24 mouse cellular contexts compared by ENCODE assay signal in genomic region chr14:93070140-93070539, GRCm38 (mm10).
A peak's percentile ranks its signal among the peaks of the same experiment; 100 is the strongest.
DNase-seq lines count a peak whose midpoint lies in the region; ATAC-seq and TF ChIP-seq lines count a peak whose summit lies in the region.
"Had no signal": no experiment of that assay in that cellular context is flagged by ENCODE, and none has a peak within 500 bp of the region (broad histone marks: within the 10 kb centered on the region; RNA-seq: fewer than 3 reads in every experiment).

No protein-coding gene starts in this region.

- H3K27me3 ChIP-seq in forebrain, embryonic 10.5 days (ENCODE audit: poor library complexity, severe bottlenecking), result no peaks in the 10 kb centered on the region
- H3K27me3 ChIP-seq in forebrain, embryonic 11.5 days (ENCODE audit: control insufficient read depth, insufficient read depth, low read length), result no peaks in the 10 kb centered on the region
- H3K27me3 ChIP-seq: embryonic facial prominence, embryonic 13.5 days; hindbrain, embryonic 12.5 days; limb, embryonic 15.5 days; midbrain, embryonic 13.5 days had no signal

- peaks cover 42% of the 10 kb centered on the region for H3K4me1 ChIP-seq in forebrain, embryonic 10.5 days
- H3K4me1 ChIP-seq in forebrain, embryonic 11.5 days (replicated peaks; ENCODE audit: control insufficient read depth, insufficient read depth, low read length), result peaks cover 2% of the 10 kb centered on the region
- H3K4me1 ChIP-seq in embryonic fibroblast, embryonic 13.5 days (ENCODE audit: control insufficient read depth, insufficient read depth, low read length), result peaks cover 11% of the 10 kb centered on the region
- H3K4me1 ChIP-seq: limb, embryonic 15.5 days had no signal

- no peak for TF ChIP-seq CTCF in embryonic fibroblast, embryonic 13.5 days (IDR thresholded peaks at IDR 0.05; ENCODE audit: borderline replicate concordance, insufficient read depth, low read length)

- H3K4me2 ChIP-seq in forebrain, embryonic 11.5 days (ENCODE audit: low read depth, low read length, severe bottlenecking), result no peak overlapping the region
- H3K4me2 ChIP-seq: embryonic facial prominence, embryonic 13.5 days; hindbrain, embryonic 12.5 days; limb, embryonic 15.5 days; midbrain, embryonic 13.5 days had no signal

- intact Hi-C loops in left cerebral cortex, postnatal 36 days (cut with DNase I), result no loop called here

- no peak overlapping the region for H3K4me3 ChIP-seq in forebrain, embryonic 10.5 days
- H3K4me3 ChIP-seq in forebrain, embryonic 11.5 days (ENCODE audit: low read depth, low read length), result no peak overlapping the region
- H3K4me3 ChIP-seq in embryonic fibroblast, embryonic 13.5 days (ENCODE audit: insufficient read depth, low read length), result no peak overlapping the region
- H3K4me3 ChIP-seq: embryonic facial prominence, embryonic 13.5 days; hindbrain, embryonic 12.5 days; limb, embryonic 15.5 days; midbrain, embryonic 13.5 days had no signal

- no peak for DNase-seq in forebrain, embryonic 10.5 days (ENCODE audit: extremely low spot score, low spot score)
- no peak for DNase-seq in forebrain, embryonic 11.5 days (ENCODE audit: low spot score)
- DNase-seq in kidney, postnatal 25 days, result peak; percentile 1 to 40
- DNase-seq in kidney, adult 8-10 months, result no peak
- peak; percentile 78 for DNase-seq in 3T3-L1 (ENCODE audit: low read depth, low spot score)
- no peak for DNase-seq in left cerebral cortex, postnatal 36 days (ENCODE audit: low spot score in 2 of 2)
- DNase-seq: cerebellum, adult 8-10 months; cerebellum, postnatal 36 days; embryo, embryonic 11 days; gastrocnemius, postnatal 10 days; kidney, adult 18-20 months; layer of hippocampus, adult 9-11 months; left cerebral cortex, postnatal 4 days; lung, adult 18-20 months; lung, postnatal 14 days; retina, postnatal 1 day; right cerebral cortex, postnatal 25 days; spleen, adult 18-20 months had no signal

- H3K9ac ChIP-seq in forebrain, embryonic 11.5 days (ENCODE audit: low read length), result no peak overlapping the region
- H3K9ac ChIP-seq: embryonic facial prominence, embryonic 13.5 days; hindbrain, embryonic 12.5 days; limb, embryonic 15.5 days; midbrain, embryonic 13.5 days had no signal

- no peaks in the 10 kb centered on the region for H3K36me3 ChIP-seq in forebrain, embryonic 10.5 days (replicated peaks)
- H3K36me3 ChIP-seq in forebrain, embryonic 11.5 days (ENCODE audit: control insufficient read depth, insufficient read depth, low read length), result no peaks in the 10 kb centered on the region
- H3K36me3 ChIP-seq: embryonic facial prominence, embryonic 13.5 days; hindbrain, embryonic 12.5 days; limb, embryonic 15.5 days; midbrain, embryonic 13.5 days had no signal

- no peak for ATAC-seq in forebrain, embryonic 11.5 days (replicated peaks; ENCODE audit: low FRiP score)
- ATAC-seq: forebrain, embryonic 16.5 days; midbrain, embryonic 13.5 days had no signal

- TF ChIP-seq POLR2A in embryonic fibroblast, embryonic 13.5 days (IDR thresholded peaks at IDR 0.05; ENCODE audit: low read depth, low read length), result no peak

- 57% methylated on average over 4 of the region's 4 CpGs for WGBS in forebrain, embryonic 10.5 days
- WGBS in forebrain, embryonic 11.5 days, result 59% methylated on average over 4 of the region's 4 CpGs

- no peaks in the 10 kb centered on the region for H3K9me3 ChIP-seq in forebrain, embryonic 10.5 days
- no peaks in the 10 kb centered on the region for H3K9me3 ChIP-seq in forebrain, embryonic 11.5 days (ENCODE audit: control insufficient read depth, low read length)
- H3K9me3 ChIP-seq: embryonic facial prominence, embryonic 13.5 days; hindbrain, embryonic 12.5 days; limb, embryonic 15.5 days; midbrain, embryonic 13.5 days had no signal

- peak overlapping the region; percentile 51; the same call in 1 of the 2 replicates for H3K27ac ChIP-seq in forebrain, embryonic 10.5 days
- H3K27ac ChIP-seq in forebrain, embryonic 11.5 days (ENCODE audit: low read depth, low read length), result no peak overlapping the region
- 0 out of 2 replicates have a peak overlapping the region, but pooled peaks have one; percentile 12 for H3K27ac ChIP-seq in embryonic fibroblast, embryonic 13.5 days (ENCODE audit: insufficient read depth, low read length)
- H3K27ac ChIP-seq: embryonic facial prominence, embryonic 13.5 days; hindbrain, embryonic 12.5 days; limb, embryonic 15.5 days; midbrain, embryonic 13.5 days had no signal

Comparison
In these comparisons a context has a peak if more than half of its experiments do, and no peak if none do; other contexts are left out.
1. DNase-seq: peak in kidney, postnatal 25 days (2 of 2) and 3T3-L1 (single experiment); none in forebrain, embryonic 10.5 days (single experiment), forebrain, embryonic 11.5 days (single experiment), kidney, adult 8-10 months (0 of 2) and left cerebral cortex, postnatal 36 days (0 of 2).